Mouse (Mus musculus): Measurements from ENCODE around the gene Rtn2. TPM values are rescaled to one million over a fixed set of nuclear protein-coding genes. Genes with fewer than 3 reads are reported as not detected.
A peak's percentile ranks its signal among the peaks of the same experiment; 100 is the strongest.

Rtn2 gene
- polyA plus RNA-seq, 1 experiment from 2014 or later = 128 TPM

DNA sequence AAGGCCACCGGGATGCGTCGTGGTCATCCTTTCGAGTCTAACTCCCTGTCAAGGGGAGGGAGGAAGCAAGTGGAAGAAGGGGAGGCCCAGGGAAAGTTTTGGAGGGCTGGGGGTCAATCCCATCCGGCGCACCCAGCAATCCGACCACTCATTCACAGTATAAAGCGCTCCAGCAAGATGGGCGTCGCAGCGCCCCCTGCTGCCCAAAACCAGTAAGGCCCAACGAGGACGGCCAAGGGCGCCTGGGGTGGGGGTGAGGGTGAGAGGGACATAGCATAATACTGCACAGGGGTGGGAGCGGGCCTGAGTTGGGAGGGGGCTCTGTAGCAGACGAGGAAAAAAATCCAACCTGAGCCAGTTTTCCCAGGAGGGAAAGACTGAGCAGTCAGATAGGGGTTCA lies 21.3 kb downstream of the Rtn2 start:
- 0 out of 2 replicates have a peak overlapping the region, but pooled peaks have one; percentile 15 for H3K9ac ChIP-seq (replicated peaks; ENCODE audit: low read depth, low read length)
- ATAC-seq = no peak
- under 1% methylated on average over 16 of the region's 16 CpGs for WGBS
- H3K9me3 ChIP-seq (ENCODE audit: control insufficient read depth, low read length) = no peaks in the 10 kb centered on the region
- H3K4me2 ChIP-seq (ENCODE audit: low read length) = peak overlapping the region; percentile 29; the same call in 1 of the 2 replicates
- H3K27ac ChIP-seq (ENCODE audit: low read length) = no peak overlapping the region
- H3K27me3 ChIP-seq (replicated peaks; ENCODE audit: control insufficient read depth, insufficient read depth, low read length) = peaks cover 56% of the 10 kb centered on the region
- peak overlapping the region; percentile 5; the same call in 1 of the 2 replicates for H3K4me3 ChIP-seq (replicated peaks; ENCODE audit: low read length)
- H3K4me1 ChIP-seq (replicated peaks; ENCODE audit: control insufficient read depth, insufficient read depth, low read length) = peaks cover 39% of the 10 kb centered on the region
- H3K36me3 ChIP-seq (ENCODE audit: control insufficient read depth, insufficient read depth) = no peaks in the 10 kb centered on the region

GRCm38 (mm10) chr7:19304501-19305412 lies 22.3 kb downstream of the Rtn2 start:
- 1% methylated on average over 47 of the region's 48 CpGs for WGBS
- no peak overlapping the region for H3K27ac ChIP-seq (ENCODE audit: low read length)
- H3K4me2 ChIP-seq (ENCODE audit: low read length) = peak overlapping the region; percentile 55
- peak overlapping the region; percentile 34 for H3K4me3 ChIP-seq (replicated peaks; ENCODE audit: low read length)
- peaks cover 48% of the 10 kb centered on the region for H3K4me1 ChIP-seq (replicated peaks; ENCODE audit: control insufficient read depth, insufficient read depth, low read length)
- H3K27me3 ChIP-seq (replicated peaks; ENCODE audit: control insufficient read depth, insufficient read depth, low read length) = peaks cover 58% of the 10 kb centered on the region
- no peaks in the 10 kb centered on the region for H3K36me3 ChIP-seq (ENCODE audit: control insufficient read depth, insufficient read depth)
- ATAC-seq = no peak
- peak overlapping the region; percentile 37 for H3K9ac ChIP-seq (replicated peaks; ENCODE audit: low read depth, low read length)
- H3K9me3 ChIP-seq (ENCODE audit: control insufficient read depth, low read length) = no peaks in the 10 kb centered on the region

DNA sequence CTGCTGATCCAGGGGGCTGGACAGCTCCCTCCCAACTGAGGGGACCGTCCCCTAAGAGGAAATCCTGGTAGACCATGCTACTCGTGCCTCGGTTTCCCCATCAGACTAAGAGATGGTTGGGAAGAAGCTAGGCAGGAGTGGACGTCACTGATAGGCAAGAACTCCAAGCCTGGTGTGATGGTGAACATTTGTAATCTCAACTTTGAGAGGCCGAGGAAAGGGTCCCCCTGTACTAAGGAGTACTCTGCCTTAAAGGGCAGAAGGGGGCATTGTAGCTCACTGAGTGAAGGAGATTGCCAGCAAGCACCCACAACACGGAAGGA lies 22.9 kb downstream of the Rtn2 start:
- WGBS = 10% methylated on average over 6 of the region's 6 CpGs
- ATAC-seq = no peak
- Histone ChIP-seq H3K27ac (ENCODE audit: low read length) (no peak overlapping the region), H3K9me3 (ENCODE audit: control insufficient read depth, low read length) (no peaks in the 10 kb centered on the region), H3K27me3 (replicated peaks; ENCODE audit: control insufficient read depth, insufficient read depth, low read length) (peaks cover 58% of the 10 kb centered on the region), H3K4me1 (replicated peaks; ENCODE audit: control insufficient read depth, insufficient read depth, low read length) (peaks cover 48% of the 10 kb centered on the region), H3K4me2 (ENCODE audit: low read length) (no peak overlapping the region; the same call in 1 of the 2 replicates), H3K36me3 (ENCODE audit: control insufficient read depth, insufficient read depth) (no peaks in the 10 kb centered on the region), H3K9ac (replicated peaks; ENCODE audit: low read depth, low read length) (no peak overlapping the region; the same call in 1 of the 2 replicates), H3K4me3 (replicated peaks; ENCODE audit: low read length) (no peak overlapping the region)

DNA sequence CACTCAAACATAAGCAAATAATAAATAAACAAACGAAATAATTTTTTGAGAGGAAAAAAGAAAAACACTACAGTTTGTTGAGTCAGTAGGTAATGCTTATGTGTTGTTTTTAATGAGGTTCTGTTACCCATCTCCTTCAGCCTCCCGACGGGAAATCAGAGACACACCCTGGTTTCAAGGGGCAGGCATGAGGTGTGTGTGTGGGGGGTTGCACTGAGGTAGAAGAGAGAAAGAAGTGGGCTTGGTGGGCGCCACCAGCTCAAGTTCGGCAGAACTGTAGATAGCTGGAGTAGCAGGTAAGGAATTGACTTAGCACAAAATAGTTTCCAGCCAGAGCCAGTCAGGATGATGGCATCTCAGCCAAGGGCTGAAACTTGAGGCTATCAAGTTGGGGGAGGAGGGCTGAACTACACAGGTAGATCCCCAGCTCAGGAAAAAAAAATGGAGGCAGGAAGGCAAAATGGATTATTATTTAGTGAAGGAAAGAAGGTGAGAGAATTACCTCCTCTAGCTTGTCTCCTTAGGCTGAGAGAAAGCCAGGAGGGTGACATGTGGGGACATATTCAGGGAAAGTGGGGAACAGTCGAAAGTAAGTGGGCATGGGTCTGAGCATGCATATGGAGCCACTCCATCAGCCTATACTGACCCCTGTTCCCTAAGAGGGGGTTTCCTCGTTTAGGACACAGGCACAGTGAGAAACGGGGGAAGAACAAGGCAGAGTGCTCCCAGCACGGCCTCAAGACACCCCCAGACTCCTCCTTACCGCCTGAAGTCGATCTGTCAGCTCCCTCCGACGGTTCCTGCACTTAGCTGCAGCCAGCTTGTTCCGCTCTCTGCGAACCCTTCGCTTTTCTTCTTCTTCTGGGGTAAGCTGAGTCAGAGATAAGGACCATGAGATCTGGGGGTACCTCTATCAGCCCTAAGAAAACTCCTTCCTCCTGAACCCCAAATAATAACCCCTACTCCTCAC lies 23.7 kb downstream of the Rtn2 start:
- Histone ChIP-seq H3K4me1 (replicated peaks; ENCODE audit: control insufficient read depth, insufficient read depth, low read length) (peaks cover 49% of the 10 kb centered on the region), H3K4me2 (ENCODE audit: low read length) (no peak overlapping the region), H3K27me3 (replicated peaks; ENCODE audit: control insufficient read depth, insufficient read depth, low read length) (peaks cover 58% of the 10 kb centered on the region), H3K36me3 (ENCODE audit: control insufficient read depth, insufficient read depth) (no peaks in the 10 kb centered on the region), H3K9me3 (ENCODE audit: control insufficient read depth, low read length) (no peaks in the 10 kb centered on the region), H3K9ac (replicated peaks; ENCODE audit: low read depth, low read length) (no peak overlapping the region), H3K4me3 (replicated peaks; ENCODE audit: low read length) (no peak overlapping the region), H3K27ac (ENCODE audit: low read length) (no peak overlapping the region)
- WGBS = 47% methylated on average over 16 of the region's 16 CpGs
- ATAC-seq = no peak

GRCm38 (mm10) chr7:19306819-19307738 lies 24.7 kb downstream of the Rtn2 start:
- 64% methylated on average over 25 of the region's 25 CpGs for WGBS
- Histone ChIP-seq H3K9ac (replicated peaks; ENCODE audit: low read depth, low read length) (no peak overlapping the region), H3K4me3 (replicated peaks; ENCODE audit: low read length) (no peak overlapping the region), H3K36me3 (ENCODE audit: control insufficient read depth, insufficient read depth) (no peaks in the 10 kb centered on the region), H3K27me3 (replicated peaks; ENCODE audit: control insufficient read depth, insufficient read depth, low read length) (peaks cover 59% of the 10 kb centered on the region), H3K4me1 (replicated peaks; ENCODE audit: control insufficient read depth, insufficient read depth, low read length) (peaks cover 42% of the 10 kb centered on the region), H3K27ac (ENCODE audit: low read length) (no peak overlapping the region), H3K4me2 (ENCODE audit: low read length) (peak overlapping the region; percentile 99; the same call in 1 of the 2 replicates), H3K9me3 (ENCODE audit: control insufficient read depth, low read length) (no peaks in the 10 kb centered on the region)
- ATAC-seq = no peak

DNA sequence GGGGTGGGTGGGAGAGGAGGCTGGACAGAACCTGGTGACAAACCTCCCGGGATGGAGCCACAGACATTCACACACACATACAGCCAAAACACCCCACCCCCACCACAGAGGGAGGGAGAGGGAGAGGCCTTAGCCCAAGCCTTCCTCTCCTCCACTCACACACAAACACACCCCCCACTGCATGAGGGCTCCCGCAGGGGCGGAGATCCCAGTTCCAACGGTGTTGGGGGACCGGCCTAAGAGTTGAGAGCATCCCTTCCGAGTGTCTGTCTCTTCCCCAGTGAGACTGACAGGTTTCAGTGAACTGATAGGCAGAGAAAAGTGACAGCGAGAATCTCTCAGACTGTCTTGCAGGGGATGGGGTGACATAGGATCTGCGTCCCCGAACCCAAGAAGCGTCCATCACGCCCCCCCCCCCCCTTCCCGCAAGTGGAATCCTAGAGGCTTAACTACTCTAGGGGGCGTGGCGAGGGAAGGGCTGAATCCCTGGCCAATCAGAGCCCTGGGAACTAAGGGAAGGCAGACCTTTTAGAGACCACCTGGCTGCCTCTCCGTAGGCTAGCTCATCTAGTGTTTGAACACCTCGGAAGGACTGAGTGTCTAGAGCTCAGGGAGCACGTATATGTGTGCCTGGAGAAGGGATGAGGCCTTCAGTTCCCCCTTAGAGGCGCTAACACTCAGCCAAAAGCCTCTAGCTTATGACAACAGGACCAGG lies 25.5 kb downstream of the Rtn2 start:
- Histone ChIP-seq H3K4me3 (replicated peaks; ENCODE audit: low read length) (peak overlapping the region; percentile 71), H3K36me3 (ENCODE audit: control insufficient read depth, insufficient read depth) (no peaks in the 10 kb centered on the region), H3K4me2 (ENCODE audit: low read length) (peak overlapping the region; percentile 99), H3K9me3 (ENCODE audit: control insufficient read depth, low read length) (no peaks in the 10 kb centered on the region), H3K27me3 (replicated peaks; ENCODE audit: control insufficient read depth, insufficient read depth, low read length) (peaks cover 51% of the 10 kb centered on the region), H3K9ac (replicated peaks; ENCODE audit: low read depth, low read length) (peak overlapping the region; percentile 61), H3K4me1 (replicated peaks; ENCODE audit: control insufficient read depth, insufficient read depth, low read length) (peaks cover 39% of the 10 kb centered on the region), H3K27ac (ENCODE audit: low read length) (peak overlapping the region; percentile 90)
- 4% methylated on average over 18 of the region's 18 CpGs for WGBS
- peak; percentile 65 for ATAC-seq

- Histone ChIP-seq H3K4me3 (replicated peaks; ENCODE audit: low read length) (peak overlapping the region; percentile 71), H3K9me3 (ENCODE audit: control insufficient read depth, low read length) (no peaks in the 10 kb centered on the region), H3K4me2 (ENCODE audit: low read length) (peak overlapping the region; percentile 99), H3K27ac (ENCODE audit: low read length) (peak overlapping the region; percentile 90), H3K36me3 (ENCODE audit: control insufficient read depth, insufficient read depth) (no peaks in the 10 kb centered on the region), H3K9ac (replicated peaks; ENCODE audit: low read depth, low read length) (peak overlapping the region; percentile 61), H3K27me3 (replicated peaks; ENCODE audit: control insufficient read depth, insufficient read depth, low read length) (peaks cover 48% of the 10 kb centered on the region), H3K4me1 (replicated peaks; ENCODE audit: control insufficient read depth, insufficient read depth, low read length) (peaks cover 38% of the 10 kb centered on the region)
- ATAC-seq = peak; percentile 92
- under 1% methylated on average over 57 of the region's 58 CpGs for WGBS
Observed at GRCm38 (mm10) chr7:19308454-19309277, 26.2 kb downstream of the Rtn2 start.
